Mouse (Mus musculus): ENCODE measurements around the gene Rnasel. TPM values are rescaled to one million over a fixed set of nuclear protein-coding genes. Genes with fewer than 3 reads are reported as not detected.

The Rnasel gene
- polyA plus RNA-seq, 1 experiment, result 5.6 TPM

GRCm38 (mm10) chr1:153742374-153743155 lies 6.7 kb upstream of the Rnasel start:
- peaks cover 4% of the 10 kb centered on the region; the same call in 1 of the 2 replicates for H3K4me1 ChIP-seq (ENCODE audit: control insufficient read depth, insufficient read depth, low read length)
- peak; percentile 77; the same call in 1 of the 2 replicates for TF ChIP-seq CTCF (IDR thresholded peaks at IDR 0.05; ENCODE audit: borderline replicate concordance, insufficient read depth, low read length)
- TF ChIP-seq POLR2A (IDR thresholded peaks at IDR 0.05; ENCODE audit: low read depth, low read length), result no peak
- H3K4me3 ChIP-seq (ENCODE audit: insufficient read depth, low read length), result peak overlapping the region; percentile 55
- no peak overlapping the region for H3K27ac ChIP-seq (ENCODE audit: insufficient read depth, low read length)

DNA sequence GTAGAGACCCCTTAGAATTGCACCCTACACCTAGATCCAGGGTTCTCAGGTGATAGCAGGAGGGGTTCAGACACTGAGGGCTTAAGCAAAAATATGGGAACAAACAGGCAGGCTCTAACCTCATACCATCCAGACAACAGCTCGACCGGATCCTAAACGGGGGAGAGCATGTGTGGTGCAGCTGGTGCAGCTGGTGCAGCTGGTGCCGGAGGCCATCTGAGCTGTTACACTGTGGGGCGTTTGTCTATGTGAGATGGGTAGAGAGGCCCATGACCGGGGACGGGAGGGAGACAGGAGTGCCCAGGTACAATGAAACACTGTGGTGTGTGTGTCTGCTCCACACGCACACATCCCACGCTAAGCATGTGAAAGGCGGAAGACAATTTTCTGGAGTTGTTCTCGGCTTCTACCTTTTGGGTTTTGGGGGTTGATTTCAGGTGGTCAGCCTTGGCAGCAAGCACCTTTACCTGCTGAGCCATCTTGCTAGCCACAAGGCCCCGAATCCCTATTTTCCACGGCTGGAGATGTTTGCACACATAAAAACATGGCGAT lies 3.0 kb upstream of the Rnasel start:
- Histone ChIP-seq H3K27ac (ENCODE audit: insufficient read depth, low read length) (no peak overlapping the region), H3K4me3 (ENCODE audit: insufficient read depth, low read length) (no peak overlapping the region), H3K4me1 (ENCODE audit: control insufficient read depth, insufficient read depth, low read length) (peaks cover 11% of the 10 kb centered on the region)
- TF ChIP-seq POLR2A (IDR thresholded peaks at IDR 0.05; ENCODE audit: low read depth, low read length), result no peak; the same call in 1 of the 2 replicates
- TF ChIP-seq CTCF (IDR thresholded peaks at IDR 0.05; ENCODE audit: borderline replicate concordance, insufficient read depth, low read length), result no peak

GRCm38 (mm10) chr1:153746728-153747127 lies 2.5 kb upstream of the Rnasel start:
- no peak overlapping the region for H3K4me3 ChIP-seq (ENCODE audit: insufficient read depth, low read length)
- H3K27ac ChIP-seq (ENCODE audit: insufficient read depth, low read length), result no peak overlapping the region

GRCm38 (mm10) chr1:153747861-153748530 lies 1.2 kb upstream of the Rnasel start:
- no peak overlapping the region for H3K4me3 ChIP-seq (ENCODE audit: insufficient read depth, low read length)
- H3K4me1 ChIP-seq (ENCODE audit: control insufficient read depth, insufficient read depth, low read length), result peaks cover 7% of the 10 kb centered on the region
- no peak overlapping the region for H3K27ac ChIP-seq (ENCODE audit: insufficient read depth, low read length)
- no peak for TF ChIP-seq POLR2A (IDR thresholded peaks at IDR 0.05; ENCODE audit: low read depth, low read length)
- no peak for TF ChIP-seq CTCF (IDR thresholded peaks at IDR 0.05; ENCODE audit: borderline replicate concordance, insufficient read depth, low read length)

More at GRCm38 (mm10) chr1:153746728-153747127, 2.5 kb upstream of the Rnasel start:
- 0 out of 2 replicates have a peak, but pooled peaks have one; percentile 12 for TF ChIP-seq POLR2A (IDR thresholded peaks at IDR 0.05; ENCODE audit: low read depth, low read length)
- peak; percentile 89 for TF ChIP-seq CTCF (IDR thresholded peaks at IDR 0.05; ENCODE audit: borderline replicate concordance, insufficient read depth, low read length)
- peaks cover 11% of the 10 kb centered on the region for H3K4me1 ChIP-seq (ENCODE audit: control insufficient read depth, insufficient read depth, low read length)

- H3K4me3 ChIP-seq (ENCODE audit: insufficient read depth, low read length), result no peak overlapping the region
- H3K27ac ChIP-seq (ENCODE audit: insufficient read depth, low read length), result no peak overlapping the region
- peaks cover 7% of the 10 kb centered on the region for H3K4me1 ChIP-seq (ENCODE audit: control insufficient read depth, insufficient read depth, low read length)
- no peak for TF ChIP-seq POLR2A (IDR thresholded peaks at IDR 0.05; ENCODE audit: low read depth, low read length)
- TF ChIP-seq CTCF (IDR thresholded peaks at IDR 0.05; ENCODE audit: borderline replicate concordance, insufficient read depth, low read length), result no peak
Observed at GRCm38 (mm10) chr1:153748549-153748948, 677 bp upstream of the Rnasel start.

GRCm38 (mm10) chr1:153750054-153750453 lies 828 bp downstream of the Rnasel start:
- Histone ChIP-seq H3K4me1 (ENCODE audit: control insufficient read depth, insufficient read depth, low read length) (peaks cover 7% of the 10 kb centered on the region), H3K27ac (ENCODE audit: insufficient read depth, low read length) (no peak overlapping the region), H3K4me3 (ENCODE audit: insufficient read depth, low read length) (no peak overlapping the region)
- TF ChIP-seq CTCF (IDR thresholded peaks at IDR 0.05; ENCODE audit: borderline replicate concordance, insufficient read depth, low read length), result no peak
- no peak for TF ChIP-seq POLR2A (IDR thresholded peaks at IDR 0.05; ENCODE audit: low read depth, low read length)

GRCm38 (mm10) chr1:153751763-153752301 lies 2.6 kb downstream of the Rnasel start:
- TF ChIP-seq POLR2A (IDR thresholded peaks at IDR 0.05; ENCODE audit: low read depth, low read length), result 0 out of 2 replicates have a peak, but pooled peaks have one; percentile 29
- no peak for TF ChIP-seq CTCF (IDR thresholded peaks at IDR 0.05; ENCODE audit: borderline replicate concordance, insufficient read depth, low read length)
- Histone ChIP-seq H3K4me3 (ENCODE audit: insufficient read depth, low read length) (peak overlapping the region; percentile 21; the same call in 1 of the 2 replicates), H3K27ac (ENCODE audit: insufficient read depth, low read length) (no peak overlapping the region), H3K4me1 (ENCODE audit: control insufficient read depth, insufficient read depth, low read length) (peaks cover 7% of the 10 kb centered on the region)

DNA sequence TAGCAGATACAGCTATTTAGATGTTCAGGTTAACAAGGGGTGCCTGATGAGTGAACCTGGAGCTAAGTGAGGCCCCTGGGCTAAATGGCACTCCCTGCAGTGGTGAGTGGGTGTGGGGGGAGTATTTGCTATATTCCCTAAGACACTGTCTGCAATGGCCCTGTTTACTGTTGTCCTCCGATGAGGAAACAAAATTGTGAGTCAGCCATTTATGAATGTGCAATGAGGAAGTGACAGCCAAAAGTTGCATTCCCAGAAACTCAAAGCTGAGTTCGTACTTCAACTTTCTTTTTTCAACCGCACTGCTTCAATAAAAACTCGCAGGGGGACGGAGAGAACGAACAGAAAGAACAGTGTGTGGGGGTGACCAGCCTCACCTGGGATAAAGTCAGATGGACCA lies 3.3 kb downstream of the Rnasel start:
- TF ChIP-seq CTCF (IDR thresholded peaks at IDR 0.05; ENCODE audit: borderline replicate concordance, insufficient read depth, low read length) (no peak), POLR2A (IDR thresholded peaks at IDR 0.05; ENCODE audit: low read depth, low read length) (no peak)
- H3K4me3 ChIP-seq (ENCODE audit: insufficient read depth, low read length), result 0 out of 2 replicates have a peak overlapping the region, but pooled peaks have one; percentile 21
- peaks cover 7% of the 10 kb centered on the region for H3K4me1 ChIP-seq (ENCODE audit: control insufficient read depth, insufficient read depth, low read length)
- H3K27ac ChIP-seq (ENCODE audit: insufficient read depth, low read length), result no peak overlapping the region

GRCm38 (mm10) chr1:153753725-153754464 lies 4.7 kb downstream of the Rnasel start:
- Histone ChIP-seq H3K27ac (ENCODE audit: insufficient read depth, low read length) (no peak overlapping the region), H3K4me3 (ENCODE audit: insufficient read depth, low read length) (no peak overlapping the region), H3K4me1 (ENCODE audit: control insufficient read depth, insufficient read depth, low read length) (peaks cover 5% of the 10 kb centered on the region; the same call in 1 of the 2 replicates)
- no peak for TF ChIP-seq CTCF (IDR thresholded peaks at IDR 0.05; ENCODE audit: borderline replicate concordance, insufficient read depth, low read length)
- TF ChIP-seq POLR2A (IDR thresholded peaks at IDR 0.05; ENCODE audit: low read depth, low read length), result no peak
